Mouse (Mus musculus): ENCODE measurements at regions not wholly inside any gene's neighbourhood (a gene's known extent, or its start where the extent isn't known, plus 50 kb on each side); places are given as distances from the start of the nearest gene placed in this dataset.

DNA sequence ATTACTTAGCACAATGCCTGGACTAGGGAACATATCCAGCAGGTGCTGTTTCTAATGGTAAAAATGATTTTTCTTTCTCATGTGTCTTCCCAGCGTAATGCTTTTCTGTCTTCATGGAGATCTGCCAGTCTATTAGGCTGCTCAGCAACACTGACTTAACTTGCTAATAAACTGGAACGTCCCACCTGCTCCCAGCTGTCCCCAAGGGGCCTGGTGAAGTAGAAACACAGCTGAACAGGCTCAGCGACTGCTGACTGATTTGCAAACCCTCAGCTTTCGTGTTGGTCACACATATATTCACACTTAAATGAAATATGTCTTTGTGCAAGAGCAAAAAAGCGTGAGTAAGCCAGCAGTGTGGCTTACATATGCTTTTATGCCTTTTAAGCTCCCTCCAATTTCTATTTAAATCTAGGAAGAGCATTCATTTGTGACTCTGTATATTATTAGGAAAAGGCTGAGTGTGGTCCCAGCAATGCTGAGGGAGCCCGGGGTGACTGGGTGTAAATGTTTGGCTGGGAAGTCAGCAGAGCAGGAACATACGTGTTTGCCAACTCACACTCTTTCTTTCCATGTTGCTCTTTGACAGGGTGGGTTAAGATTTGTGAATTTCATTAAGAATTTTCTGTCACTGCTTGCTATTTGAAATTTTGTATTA is 146.7 kb upstream of the Rgmb start:
- DNase-seq = no peak

GRCm38 (mm10) chr17:15971351-15971685 is 140.5 kb upstream of the Rgmb start:
- no peak for DNase-seq

DNA sequence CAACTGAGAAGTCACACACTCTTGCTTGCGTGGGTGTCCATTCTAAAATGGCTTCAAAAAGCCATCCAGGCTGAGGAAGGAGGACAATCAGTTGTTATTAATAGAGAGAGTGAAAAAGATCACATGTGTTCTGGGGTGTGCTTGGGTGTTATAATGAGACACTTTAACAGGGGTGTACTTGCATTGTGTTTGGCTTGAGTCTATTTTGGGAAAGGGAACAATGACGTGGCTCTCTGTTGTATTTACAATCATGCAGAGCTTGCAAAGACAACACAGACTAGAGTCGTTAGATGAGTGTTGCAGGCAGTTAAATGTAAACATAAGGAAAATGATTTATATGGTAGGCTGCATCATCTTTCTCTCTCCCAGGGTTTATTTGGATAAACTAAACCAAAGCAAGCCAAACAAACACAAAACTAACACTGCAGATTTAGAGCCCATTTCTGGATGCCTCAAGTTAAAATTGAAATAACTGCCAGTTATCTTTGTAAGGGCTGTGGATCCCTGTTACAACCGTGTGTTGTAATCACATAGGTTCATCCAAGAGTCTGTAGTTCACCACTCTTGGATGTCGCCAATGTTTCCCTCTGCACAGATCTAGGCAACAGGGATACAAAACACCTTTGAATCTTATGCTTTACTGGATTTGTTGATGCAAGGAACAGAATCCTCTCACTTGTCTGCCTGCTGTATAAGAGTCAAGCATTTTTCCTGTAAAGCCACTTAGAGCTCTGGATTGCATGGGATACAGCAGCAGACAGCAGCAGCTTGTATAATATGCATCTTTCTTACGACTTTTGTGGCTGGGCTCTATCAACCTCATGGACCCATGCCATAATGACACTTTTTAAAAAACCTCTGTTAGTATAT is 139.9 kb upstream of the Rgmb start:
- DNase-seq = no peak

DNA sequence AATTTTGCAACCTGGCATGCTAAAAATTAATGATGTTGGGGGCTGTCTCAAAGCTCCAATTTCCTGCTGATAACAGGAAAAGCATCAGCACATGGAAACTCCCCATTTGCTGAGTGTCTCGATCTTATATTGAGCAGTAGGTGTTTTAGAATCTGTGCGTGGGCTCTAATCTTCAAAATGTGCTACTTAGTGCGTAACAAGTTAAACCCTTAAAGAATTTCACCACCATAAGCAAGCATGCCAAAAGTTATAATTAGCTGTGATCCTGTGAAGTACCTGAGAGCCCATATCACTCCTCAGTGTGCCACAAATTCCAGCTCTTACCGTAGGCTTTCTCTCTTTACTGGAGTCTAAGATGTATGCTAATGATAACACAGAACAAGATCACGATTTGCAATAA is 137.5 kb upstream of the Rgmb start:
- DNase-seq = no peak

GRCm38 (mm10) chr17:15955656-15956055 is 124.8 kb upstream of the Rgmb start:
- DNase-seq = no peak

DNA sequence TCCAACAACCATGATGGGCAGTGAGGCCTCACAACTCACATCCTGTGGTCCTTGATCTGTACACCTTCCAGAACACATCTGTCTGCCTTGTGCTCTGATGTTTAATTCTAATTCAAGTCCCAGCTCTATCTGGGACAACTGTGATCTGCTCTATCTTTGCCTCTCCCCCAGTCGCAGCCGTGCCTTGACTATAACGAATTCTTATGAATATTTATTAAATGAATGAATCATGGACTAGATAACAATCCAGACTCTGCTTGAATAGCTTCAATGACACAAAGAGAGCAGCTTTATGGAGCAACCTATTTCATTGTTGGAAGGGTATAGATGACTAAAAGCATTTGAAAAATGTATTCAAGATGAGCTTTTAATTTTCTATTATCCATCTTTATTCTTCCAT is 120.8 kb upstream of the Rgmb start:
- no peak for DNase-seq

DNA sequence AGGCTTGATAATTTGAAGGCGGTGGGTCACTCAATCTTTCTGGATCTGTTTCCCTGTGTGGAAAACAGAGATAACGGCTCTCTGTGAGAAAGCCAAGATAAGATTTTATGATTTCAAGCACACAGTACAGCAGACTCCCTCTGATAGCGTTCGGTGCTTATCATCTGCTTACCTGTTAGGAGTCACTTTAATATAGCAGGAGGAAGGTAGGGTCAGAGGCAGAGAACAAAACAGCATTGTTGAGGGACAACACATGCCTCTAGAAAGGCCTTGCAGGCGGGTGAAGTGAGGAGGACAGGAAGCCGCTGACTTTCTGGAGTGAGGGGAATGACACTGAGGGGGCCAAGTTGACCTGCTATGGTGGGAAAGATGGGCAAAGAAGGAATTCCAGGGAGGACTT is 118.9 kb upstream of the Rgmb start:
- no peak for DNase-seq

DNA sequence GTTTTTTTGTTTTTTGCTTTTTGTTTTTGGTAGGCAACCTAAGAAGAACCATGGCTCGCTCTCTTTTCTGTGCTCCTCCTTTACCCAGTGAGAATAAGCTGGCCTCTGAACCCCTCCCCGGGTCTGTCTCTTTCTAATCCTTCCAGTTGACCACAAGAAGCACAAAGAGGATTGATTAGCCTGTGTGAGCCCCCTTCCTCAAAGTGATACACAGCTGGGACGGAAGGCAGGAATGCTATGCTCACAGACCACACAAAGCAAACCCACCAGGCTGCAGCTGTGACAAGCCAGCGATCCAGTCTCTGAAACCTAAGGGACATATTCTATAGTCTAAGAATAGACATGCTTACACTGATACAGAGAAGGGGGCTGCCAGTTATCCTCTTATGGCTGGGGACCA is 111.5 kb upstream of the Rgmb start:
- no peak for DNase-seq

DNA sequence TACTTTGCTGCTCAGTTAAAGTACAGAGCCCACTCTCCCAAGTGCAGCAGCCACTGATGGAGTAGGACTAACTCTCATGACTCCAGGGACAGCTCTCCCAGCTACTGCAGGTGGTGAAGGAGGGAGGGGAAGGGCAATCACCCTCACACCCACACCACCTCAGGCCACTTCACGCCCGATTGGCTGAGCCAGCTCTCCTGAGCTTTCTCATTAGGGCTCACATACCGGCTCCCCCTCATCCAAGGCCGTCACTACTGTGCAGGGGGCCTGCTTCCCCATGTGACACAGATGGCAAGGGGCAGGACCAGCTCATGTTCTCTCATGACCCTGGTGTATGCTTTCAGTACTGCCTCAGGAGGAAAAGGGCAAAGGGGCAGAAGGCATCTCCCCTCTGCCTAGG is 87.8 kb upstream of the Rgmb start:
- no peak for DNase-seq

GRCm38 (mm10) chr17:15898689-15899419 is 68.0 kb upstream of the Rgmb start:
- DNase-seq = no peak

DNA sequence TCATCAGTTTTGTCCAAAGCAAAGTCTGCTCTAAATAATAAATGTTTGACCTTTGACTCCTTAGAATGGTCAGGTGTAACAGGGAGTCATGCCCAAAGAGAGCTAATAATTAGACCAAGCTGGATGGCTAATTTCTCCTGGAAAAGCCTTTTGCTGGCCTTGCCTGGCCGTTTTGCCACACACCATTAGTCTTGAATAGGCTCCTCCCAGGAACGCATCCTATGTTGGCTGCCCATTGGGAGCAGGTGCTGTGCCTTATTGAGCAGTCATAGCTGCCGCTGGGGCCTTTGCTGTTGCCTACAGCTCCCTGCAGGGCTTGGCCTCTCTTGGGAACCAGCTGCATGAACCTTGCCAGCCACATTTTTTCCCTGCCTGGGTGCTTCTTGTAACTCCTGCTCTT is 65.1 kb upstream of the Rgmb start:
- DNase-seq = peak; percentile 30 to 55

DNA sequence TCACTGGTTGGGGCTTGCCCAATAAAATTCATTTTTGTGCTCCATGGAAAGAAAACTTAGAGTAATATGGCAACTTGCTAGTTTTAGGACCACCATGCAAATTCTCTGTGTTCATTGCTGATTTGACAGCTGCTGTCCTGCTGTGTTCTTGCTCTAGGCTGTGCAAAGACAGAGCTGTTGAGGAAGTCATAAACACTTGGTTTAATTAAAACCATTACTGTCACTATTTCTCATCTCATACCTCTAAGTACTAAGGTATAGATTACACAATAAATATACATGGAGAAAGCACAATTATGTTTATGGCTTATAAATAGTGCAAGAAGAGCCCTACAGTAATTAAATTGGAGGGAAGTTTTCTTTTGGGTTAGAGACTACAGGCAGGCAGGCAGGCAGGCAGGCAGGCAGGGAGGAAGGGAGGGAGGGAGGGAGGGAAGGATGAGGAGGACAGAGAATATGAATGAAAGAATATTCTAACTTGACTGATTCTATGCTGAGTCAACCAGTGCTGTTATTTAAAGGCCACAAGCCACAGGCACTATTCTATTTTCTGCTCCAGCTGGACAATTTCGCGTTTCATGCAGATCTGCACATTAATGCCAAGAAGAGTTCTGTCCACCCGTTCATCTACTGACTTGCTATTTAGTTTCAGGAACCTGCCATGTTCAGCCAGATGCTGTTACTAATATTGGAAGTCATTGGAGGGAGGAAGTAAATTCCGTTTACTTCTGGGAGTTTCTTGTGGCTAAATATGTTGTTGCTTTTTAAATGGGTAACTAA is 61.2 kb upstream of the Rgmb start:
- DNase-seq = no peak

DNA sequence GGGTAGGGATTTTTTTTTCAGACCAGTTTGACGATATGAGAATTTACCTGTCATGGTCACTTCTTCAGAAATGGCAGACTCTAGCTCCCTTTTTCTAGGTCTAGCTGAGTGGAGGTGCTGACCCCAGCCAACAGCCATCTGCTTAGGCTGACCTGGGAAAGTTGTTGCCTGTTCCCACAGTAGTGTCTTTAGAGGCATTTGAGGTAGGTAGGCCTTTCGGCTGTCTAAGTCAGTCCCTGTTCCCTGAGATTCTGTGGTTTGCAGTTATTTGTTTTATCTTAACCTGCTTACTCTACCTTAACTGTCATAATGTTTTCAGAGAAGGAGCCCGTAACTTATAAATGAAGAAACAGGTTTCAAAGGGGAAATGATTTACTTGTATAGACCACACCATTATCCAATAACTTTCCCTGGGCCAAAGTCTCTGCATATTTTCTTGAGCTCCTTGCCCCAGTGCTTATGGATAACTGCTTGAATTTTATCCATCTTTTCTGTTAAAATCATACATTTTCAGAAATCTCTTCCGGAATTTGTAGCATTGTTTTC is 59.8 kb upstream of the Rgmb start:
- peak in 1 of 2 experiments; percentile 13 for DNase-seq

GRCm38 (mm10) chr17:15882803-15883202 is 52.0 kb upstream of the Rgmb start:
- DNase-seq = no peak

DNA sequence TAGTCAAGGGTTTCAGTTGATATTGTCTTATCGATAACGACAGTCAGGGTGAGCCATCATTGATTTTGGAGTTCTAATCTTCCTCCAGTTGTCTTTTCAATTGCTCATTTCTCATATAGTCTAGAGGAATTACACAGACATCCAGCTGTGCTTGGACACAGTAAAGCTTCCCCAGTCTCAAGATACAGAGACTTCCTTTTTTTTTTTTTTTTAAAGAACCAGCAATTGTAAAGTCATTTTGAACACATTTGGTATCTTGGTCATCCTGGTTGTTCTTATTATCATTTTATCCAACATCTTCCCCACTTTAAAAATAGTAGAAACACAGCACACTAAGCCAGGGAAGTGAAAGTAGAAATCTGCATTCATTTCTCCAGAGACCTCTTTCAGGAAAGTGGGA is 51.4 kb upstream of the Rgmb start:
- no peak for DNase-seq
